Mouse (Mus musculus) urinary bladder, adult 18-20 months (tissue): ENCODE results near the gene Pcdh9.
A peak's percentile ranks its signal among the peaks of the same experiment; 100 is the strongest.

Source experiments
- DNase-seq, 2 experiments: peaks; one replicate each; pipeline ENCODE4 v3.0.0; 2022; ENCODE audit warnings: low spot score in 2 of 2, mixed read lengths in 2 of 2

The Pcdh9 gene

DNA sequence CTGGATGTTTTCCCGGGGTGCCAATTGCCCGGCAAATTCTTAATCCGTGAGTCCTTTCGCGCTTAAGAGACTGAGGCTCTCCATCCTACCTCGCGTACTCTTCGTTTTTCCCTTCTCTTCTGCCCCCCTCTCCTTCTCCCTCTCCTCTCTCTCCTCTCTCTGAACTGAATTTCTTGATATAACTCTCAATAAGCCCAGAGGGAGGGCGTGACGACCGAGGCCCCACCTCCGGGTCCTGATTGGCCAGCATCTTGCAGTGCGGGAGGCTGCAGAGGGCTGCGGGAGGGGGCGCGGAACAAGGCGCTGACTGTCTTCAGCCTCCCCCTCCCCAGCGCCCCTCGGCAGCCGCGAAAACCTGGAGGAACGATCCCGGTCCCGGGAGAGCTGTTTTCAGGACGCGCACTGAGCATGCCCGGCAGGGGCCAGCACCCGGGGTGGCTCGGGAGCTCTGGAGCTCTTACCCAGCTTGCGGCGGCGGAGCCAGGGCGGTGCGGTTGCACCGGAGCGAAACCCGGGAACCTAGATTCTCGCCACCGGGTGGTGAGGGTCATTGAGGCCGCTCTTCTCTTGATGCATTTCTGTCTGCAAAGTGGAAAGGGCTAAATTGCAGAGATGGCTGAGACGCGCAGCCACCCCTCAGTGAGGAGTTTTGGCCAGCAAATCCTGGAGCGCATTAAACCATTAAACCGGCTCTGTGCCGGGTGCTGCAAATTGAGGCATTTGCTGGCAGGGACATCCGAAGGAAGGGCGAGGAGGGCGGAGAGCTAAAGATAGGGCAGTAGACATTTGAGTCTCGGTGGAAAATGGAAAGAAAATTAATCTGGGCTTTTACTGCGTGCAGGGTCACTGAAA lies at the start of gene Pcdh9:
Pcdh9 (minus strand) TSS at position 161 of the 852 bp plus-strand sequence.
- DNase-seq = peak; percentile 46 to 57

DNA sequence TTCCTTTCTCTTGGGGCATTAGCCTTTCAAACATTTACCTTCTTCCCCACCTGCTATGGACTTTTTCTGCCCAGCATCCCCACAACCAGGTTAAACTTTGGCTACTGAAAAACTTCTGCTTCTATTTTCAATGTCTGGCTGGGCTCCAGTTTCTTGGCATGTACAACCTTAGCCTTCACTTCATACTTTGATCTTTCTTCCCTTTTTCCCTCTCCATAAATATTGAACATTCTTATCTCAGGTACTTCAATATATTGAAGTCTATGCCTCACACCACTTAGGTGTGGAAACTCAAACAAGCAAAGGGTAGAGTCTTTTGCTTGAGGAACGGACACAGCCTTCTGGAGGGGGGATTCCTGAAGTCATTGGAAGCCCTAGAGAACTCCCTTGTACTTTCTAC lies 16.4 kb upstream of the Pcdh9 start:
- DNase-seq = no peak

DNA sequence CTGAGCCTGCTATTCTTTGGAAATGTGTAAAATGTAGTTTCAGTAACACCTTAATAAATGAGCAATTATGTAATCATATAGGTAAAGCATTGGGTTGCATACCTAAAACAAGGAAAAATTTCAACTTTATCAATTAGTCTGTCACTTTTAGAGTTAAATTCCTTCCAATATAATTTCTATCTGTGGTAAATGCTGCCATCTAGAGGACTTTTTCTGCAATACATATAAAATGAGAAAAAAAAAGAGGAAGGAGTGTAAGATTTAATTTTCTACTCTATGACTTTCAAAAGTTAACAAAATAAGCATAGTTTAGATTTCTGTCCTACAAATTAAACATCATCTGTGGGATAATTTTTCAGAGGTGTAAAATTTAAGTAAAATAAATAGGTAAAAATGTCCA lies 8.1 kb upstream of the Pcdh9 start:
- no peak for DNase-seq

DNA sequence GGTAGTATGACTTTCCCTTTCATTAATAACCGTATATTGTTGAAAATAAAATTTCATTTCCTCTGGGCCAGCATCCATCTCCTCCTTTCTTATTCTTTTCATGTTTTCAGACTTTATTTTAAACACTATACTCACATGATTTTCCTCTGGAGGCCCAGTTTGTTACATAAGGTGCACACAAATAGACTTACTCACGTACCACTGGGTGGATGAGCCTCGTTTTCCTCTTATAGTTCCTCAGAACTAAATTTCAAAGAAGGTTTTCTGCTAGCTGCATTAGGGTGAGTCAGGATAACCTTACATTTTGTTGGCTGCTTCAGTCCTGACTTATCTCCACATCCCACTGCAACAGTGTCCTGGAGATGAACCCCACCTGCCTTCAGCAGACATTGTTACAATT lies 4.7 kb upstream of the Pcdh9 start:
- DNase-seq = no peak

DNA sequence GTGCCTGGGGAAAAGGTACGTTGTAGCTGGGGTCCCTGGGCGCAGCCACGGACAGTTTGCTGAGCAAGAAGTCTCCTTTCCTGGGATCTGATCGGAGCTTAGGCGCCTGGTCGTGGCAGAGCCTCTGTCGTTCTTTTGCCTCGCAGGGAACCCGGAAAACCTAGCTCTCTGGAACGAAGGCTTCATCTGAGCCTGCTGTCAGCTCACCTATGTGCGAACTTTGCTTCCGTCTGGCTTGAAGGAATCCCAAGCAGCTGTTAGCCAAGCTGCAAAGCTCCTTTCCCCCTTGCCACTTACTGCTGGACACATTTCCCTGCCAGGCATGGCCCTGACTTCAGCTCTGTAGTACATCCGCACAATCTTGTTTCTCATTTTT lies 880 bp upstream of the Pcdh9 start:
- no peak for DNase-seq

DNA sequence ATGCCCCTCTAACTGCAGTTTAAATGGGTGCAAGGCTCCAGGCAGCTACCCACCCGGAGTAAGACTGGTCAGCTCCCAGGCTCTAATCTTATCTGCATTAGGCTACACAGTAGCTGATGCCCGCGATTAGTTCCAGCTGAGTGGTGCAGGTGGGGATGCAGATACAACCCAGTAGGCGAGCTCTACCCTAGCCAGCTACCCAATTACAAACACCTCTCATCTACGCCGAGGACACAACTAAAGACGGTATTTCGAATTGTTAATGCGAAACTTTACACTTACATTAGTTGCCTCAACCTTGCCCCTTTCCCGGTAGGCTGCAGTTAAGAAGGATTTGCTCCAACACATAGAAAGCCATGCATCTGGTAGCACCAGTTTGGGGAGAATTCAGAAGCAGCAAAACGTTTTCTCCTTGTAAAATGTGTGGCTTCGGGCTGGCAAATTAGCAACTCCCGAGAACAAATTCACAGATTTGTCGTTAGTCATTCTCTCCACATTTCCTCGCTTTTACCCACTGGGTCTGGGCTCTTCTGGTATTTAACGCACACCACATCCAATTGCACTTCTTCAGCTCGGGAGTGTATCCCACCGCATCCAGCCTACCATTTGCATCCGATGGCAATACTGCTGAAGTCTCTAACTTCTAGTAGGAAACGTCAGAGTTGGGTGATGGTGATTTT lies 500 bp downstream of the Pcdh9 start:
- no peak for DNase-seq

DNA sequence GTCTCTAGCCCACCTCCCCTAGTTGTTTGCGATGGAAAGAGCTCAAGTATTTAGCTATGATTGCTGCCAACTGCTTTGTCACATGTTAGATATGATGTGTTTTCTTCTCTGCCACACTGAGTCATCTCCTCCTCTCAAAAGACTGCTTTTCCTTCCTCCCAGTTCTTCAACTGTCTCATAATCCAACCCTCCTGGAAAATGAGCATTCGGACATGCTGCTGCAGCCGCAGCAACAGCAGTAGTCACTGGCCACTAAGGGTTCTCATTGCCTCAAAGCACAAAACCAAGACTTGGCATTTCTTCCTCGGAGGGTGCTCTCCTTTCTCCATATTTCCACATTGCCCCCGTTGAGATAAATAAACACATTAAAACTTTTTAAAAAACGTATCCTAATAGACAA lies 1.2 kb downstream of the Pcdh9 start:
- no peak for DNase-seq

DNA sequence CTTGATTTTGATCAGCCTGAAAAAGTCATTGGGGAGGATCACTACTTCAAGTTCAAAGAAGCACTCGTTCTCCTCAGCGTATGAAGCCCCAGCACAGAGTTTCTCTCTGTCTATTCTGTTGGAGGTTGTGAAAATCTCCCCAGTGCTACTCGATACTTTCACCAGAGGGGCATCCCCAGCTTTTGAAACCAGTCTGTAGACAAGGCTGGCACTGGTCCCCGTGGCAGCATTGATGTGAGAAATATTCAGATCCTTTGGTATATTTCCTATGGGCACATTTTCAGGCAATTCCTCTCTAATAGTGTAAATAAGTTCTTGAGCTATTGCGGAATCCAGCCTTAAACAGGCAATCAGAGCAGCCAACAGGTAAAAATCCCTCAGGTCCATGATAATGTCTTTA lies 2.1 kb downstream of the Pcdh9 start:
- DNase-seq = no peak

DNA sequence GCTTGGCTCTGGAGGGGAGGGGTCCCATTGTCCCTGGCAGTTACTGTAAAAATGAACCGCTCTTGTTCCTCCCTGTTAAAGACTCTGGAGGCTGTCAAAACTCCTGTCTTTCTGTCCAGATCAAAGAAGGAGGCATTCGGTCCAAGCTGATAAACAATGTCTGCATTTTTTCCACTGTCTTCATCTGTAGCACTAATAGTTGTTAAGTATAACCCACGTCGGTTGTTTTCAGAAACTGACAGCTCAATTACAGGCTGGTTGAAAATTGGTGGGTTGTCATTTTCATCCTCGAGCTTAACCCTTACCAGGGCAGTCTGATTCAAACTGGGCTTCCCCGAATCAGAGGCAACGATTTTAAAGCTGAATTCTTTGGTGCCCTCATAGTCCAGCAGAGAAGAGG lies 3.4 kb downstream of the Pcdh9 start:
- DNase-seq = no peak

DNA sequence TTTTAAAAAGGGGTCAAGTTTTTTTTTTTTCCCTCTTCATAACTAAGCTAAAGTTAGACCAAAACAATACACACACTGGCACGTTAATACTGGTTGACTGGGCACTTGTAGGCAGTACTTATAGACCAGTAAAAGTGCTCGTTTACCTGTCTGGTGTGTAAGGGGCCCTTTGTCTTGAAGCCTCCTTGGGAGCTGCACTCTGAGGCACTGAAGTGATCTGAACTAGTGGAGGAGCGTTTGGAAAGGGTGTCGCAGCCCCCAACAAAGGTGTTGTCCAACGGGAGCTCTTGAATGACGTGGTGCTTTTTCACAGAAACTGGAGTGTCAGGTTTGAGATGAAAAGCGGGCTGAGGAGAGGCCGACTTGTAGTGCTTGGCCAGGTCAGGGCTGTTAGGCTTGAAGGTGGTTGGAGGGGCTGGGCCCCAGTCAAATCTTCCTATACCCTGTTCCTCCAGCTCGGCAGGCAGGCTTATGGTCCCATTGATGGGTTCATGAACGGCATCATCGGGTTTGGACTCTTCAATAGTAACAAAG lies 4.9 kb downstream of the Pcdh9 start:
- no peak for DNase-seq

DNA sequence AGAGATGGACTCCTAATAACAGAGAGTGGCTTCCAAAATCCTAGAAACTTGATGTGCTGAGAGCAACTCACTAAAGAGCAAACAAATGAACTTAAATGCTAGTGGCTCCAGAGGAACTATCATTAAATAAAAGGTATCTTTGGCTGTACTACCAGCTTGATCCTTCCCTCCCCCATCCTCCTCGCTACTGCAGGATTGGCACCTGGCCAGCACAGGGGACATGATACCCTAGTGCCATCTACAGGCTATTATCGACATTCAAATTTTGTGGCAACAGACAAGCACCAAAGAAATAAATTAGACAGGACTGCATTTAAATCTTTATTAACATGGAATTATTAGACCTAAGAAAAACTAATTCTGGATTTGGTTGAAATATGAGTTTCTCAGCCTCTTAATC lies 6.0 kb downstream of the Pcdh9 start:
- DNase-seq = no peak

DNA sequence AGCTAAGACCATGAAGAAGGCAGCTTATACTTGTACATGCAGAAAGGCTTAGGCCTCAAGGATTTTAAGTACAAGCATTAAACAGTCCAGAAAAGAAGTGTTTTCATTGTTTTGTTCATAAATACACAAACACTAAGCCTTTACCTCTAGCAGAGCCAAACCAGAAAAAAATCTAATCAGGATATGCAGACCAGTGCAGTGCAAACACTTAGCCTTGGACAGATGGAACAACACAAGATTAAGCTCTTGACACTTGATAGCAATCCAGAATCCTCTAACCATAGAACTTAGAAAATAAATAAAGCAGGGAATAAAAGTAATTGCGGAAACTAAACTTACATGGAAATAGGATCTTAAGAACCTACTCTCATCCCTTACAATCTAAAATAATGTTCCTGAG lies 10.4 kb downstream of the Pcdh9 start:
- no peak for DNase-seq

DNA sequence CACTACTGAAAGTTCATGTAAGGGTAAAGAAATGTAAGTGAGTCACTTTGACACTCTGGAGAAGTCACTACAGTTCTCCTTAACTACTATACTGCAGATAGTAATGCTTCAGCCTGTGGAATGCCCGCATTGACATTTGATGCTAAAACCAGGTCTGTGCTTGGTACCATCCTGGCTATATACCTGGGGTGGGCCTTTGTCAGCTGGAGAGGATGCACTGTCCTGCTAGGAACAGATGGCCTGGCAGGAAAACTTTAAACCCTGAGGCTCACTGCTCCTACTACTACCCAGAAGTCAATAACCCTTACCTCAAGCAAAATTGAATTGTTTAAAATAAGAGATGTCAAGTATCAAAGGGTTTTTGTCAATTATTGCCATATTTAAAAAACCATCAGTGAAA lies 14.5 kb downstream of the Pcdh9 start:
- no peak for DNase-seq

DNA sequence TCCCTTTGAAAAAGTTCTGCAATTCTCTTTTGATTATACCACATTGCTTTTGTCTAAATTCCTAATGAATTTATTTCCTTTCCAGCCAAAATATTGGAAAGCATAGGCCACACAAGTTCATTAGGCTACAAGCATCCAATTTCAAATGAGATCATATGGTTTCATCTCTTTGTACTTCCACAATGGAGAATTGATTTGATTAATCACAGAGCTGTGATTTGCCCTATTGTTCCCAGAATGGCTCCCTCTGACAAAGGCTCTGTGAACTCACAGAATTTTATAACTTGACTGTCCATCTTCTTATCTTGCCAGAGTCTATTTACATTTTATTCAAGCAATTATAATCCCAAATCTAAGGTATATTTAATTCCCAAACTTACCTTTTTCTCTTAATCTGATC lies 22.3 kb downstream of the Pcdh9 start:
- no peak for DNase-seq

DNA sequence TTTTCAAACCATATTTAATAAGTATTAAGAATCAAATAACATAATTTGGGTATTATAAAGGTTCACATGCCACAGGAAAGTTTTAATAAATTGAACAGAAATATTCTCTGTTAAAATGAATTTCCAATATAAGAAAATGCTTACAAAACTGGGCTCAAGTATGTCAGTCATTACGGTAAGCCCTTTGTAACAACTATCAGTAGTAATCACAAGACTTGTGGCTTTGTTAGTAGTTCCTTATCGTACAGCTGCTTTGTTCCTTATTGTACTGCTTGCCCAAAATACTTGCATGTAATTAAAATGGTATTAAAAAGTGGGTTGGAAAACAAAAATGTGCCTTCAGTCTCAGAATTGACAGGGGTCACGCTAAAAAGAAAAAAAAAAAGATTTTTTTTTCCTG lies 32.4 kb downstream of the Pcdh9 start:
- no peak for DNase-seq

DNA sequence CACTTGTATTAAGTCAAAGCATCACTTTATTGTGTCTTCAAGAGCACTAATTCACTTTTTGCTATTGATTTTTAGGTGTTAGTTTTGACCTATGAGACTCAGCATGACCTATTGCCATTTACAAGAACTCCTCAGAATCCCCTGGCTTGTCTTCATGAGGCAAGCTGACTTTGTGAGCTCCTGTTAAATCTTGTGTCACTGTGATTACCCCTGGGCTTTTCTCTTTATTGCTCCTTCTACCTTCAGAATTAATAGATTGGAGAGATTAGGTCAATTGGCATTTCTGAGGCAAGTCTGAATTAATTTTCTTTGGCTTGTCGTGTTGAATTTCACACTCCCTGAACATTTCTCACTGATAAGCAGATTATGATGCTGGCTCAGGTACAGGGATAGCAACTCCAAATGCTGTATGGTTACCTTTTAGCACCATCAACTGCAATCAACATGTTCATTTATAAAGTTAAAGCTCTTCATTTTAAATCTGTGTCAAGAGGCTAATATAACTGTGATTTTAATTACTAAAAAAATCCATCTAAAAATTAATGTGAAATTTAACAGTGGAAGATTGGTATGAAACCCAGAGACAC lies 44.3 kb downstream of the Pcdh9 start:
- no peak for DNase-seq

DNA sequence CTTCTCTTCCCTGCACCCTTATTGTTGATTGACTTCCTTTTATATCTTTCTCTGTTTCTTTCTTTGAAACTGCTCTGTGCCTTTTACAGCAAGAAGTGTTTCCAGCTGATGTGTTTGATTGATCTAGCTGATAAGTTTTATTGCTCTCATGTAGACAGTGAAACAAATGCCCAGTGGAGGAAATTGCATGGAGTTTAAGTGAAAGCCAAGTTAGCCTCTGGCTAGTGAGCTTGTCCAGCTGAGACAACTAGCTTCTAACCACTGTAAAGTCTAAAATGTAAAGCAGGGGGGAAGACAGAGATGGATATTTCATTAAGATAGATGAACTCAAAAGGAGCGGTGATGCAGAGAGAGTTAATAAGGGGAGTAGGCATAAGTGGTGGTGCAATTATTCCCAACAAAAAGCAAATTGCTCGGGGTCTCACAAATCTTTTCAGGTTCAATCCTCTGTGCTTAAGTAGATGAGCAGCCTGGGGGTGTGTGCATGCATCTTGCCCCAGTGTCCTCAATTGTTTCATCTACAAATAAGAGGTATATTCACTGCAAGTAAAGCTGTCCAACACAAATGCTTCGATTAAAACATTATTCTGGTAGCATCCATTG lies 47.7 kb downstream of the Pcdh9 start:
- DNase-seq = no peak

DNA sequence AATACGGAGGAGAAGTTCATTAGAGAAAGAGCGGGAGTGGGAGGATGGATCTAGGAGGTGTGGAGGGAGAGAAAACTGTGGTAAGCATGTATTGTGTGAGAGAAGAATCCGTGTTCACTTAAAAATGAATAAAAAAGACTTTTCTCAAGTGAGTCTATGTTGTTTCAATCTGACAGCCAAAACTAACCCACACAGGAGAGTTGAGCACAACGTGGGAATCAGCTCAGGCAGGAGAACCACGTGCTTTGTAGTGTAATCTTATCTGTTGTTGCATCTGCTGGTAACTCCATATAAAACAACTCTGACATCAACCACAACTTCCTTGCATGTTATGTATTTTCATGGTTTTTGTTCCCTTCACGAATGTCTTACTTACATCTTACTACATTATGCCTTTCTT lies 58.0 kb downstream of the Pcdh9 start:
- no peak for DNase-seq

DNA sequence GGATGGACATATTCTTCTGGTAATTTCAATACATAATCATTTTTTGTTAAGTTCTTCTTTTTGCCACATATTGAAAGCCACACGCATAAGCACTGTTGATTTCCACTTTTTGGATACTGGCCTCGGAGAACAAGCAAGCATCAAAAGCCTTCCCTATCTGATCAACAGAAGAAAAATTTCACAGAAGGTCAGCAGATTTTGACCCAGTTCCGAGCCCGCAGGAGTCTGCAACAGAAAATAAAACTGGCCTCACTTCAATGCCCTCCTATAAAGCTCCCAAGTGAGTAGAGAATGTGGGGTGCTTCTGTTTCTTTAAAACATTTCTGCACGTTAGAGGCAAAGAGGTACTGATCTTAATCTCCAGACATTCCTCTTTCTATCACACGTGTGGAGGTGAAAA lies 63.3 kb downstream of the Pcdh9 start:
- DNase-seq = no peak

DNA sequence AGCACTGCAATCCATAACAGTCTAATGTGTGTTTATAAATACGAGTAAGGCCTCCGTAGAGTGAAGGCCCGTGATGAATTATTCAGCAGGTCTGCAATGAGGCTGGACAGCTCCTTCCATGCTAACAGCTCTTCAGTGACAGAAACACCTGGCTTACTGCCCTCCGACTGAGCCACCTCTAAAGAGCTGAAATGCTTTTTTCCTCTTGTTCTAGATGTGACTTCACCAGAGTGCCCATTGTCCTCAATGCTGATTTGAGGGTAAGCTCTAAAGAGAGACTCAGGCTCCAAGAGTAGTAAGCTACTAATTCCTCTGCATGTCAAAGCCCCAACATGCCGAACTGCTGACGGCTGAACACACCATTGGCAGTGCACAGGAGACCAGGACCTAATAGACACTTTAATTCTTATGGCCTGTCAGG lies 64.4 kb downstream of the Pcdh9 start:
- no peak for DNase-seq

DNA sequence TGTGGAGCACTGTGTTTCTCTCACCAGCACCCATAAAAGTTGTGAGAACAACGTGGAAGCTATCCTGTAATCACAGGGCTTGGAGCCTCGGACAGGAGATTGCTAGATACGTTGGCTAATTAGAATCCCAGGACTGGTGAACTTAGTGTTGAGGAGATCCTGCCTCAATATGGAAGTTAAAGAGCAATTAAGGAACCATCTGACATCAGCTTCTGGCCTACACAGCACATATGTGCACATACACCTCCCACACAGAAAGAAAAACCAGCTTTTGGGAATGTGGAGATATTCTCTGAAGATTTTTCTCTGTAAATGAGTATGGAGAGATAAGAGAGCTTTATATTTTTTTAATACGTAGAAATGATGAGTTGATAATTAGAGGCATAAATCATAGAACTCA lies 71.6 kb downstream of the Pcdh9 start:
- DNase-seq = no peak

DNA sequence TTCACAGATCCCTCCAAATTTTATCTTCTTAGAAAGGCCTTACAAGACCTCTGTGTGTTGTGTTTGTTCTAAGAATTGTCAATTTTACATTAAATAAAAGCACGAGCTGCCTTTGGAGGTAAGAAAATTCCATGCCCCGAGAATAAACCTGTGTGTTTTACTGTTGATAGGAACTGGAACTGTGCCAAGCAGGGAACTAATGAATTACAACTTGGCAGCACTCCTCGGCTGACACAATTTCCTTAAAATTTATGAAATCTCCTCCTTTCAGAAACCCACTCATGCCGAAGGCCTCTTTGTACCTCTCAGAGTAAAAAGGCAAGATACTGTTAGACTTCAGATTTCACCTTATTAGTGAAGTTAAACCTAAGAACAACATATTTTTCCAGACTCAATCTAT lies 72.9 kb downstream of the Pcdh9 start:
- DNase-seq = no peak
